Mouse (Mus musculus) kidney, embryonic 14.5 days (tissue): ENCODE measurements around the gene Heatr4. TPM values are rescaled to one million over a fixed set of nuclear protein-coding genes. Genes with fewer than 3 reads are reported as not detected.

Experiments used
- ATAC-seq: fragments of 200-750 bp; cut with Nextera tagmentation; 2 replicates; pipeline ENCODE4 v1.8.0; 2017; ENCODE audit warnings: moderate number of reproducible peaks, mild to moderate bottlenecking, moderate TSS enrichment, moderate library complexity; ENCODE audit not compliant: low FRiP score, low TSS enrichment
- H3K27ac ChIP-seq: fragments of 300-500 bp; sonication (generic); 2 replicates; pipeline ENCODE4 v1.5.1; 2014; ENCODE audit warnings: low read depth, mild to moderate bottlenecking, low read length, moderate library complexity, mixed read lengths
- H3K27me3 ChIP-seq: fragments of 300-500 bp; sonication (generic); 2 replicates; pipeline ENCODE4 v1.6.1; 2014; ENCODE audit warnings: mild to moderate bottlenecking, low read length; ENCODE audit not compliant: control insufficient read depth, insufficient read depth
- H3K36me3 ChIP-seq: fragments of 300-500 bp; sonication (generic); 2 replicates; pipeline ENCODE4 v1.6.1; 2014; ENCODE audit warnings: low read length, mixed read lengths; ENCODE audit not compliant: control insufficient read depth, insufficient read depth
- H3K4me1 ChIP-seq: fragments of 300-500 bp; sonication (generic); 2 replicates; pipeline ENCODE4 v1.6.1; 2014; ENCODE audit warnings: low read length, mixed read lengths; ENCODE audit not compliant: control insufficient read depth, insufficient read depth
- H3K4me2 ChIP-seq: fragments of 300-500 bp; sonication (generic); replicated peaks from 2 replicates; pipeline ENCODE4 v1.6.1; 2014; ENCODE audit warnings: low read depth, mild to moderate bottlenecking, low read length
- H3K4me3 ChIP-seq: fragments of 300-500 bp; sonication (generic); 2 replicates; pipeline ENCODE4 v1.5.1; 2014; ENCODE audit warnings: mild to moderate bottlenecking, low read length
- H3K9ac ChIP-seq: fragments of 300-500 bp; sonication (generic); 2 replicates; pipeline ENCODE4 v1.6.1; 2014; ENCODE audit warnings: low read depth, mild to moderate bottlenecking, low read length, moderate library complexity
- H3K9me3 ChIP-seq: fragments of 300-500 bp; sonication (generic); 2 replicates; pipeline ENCODE4 v1.6.1; 2016; ENCODE audit warnings: low read length; ENCODE audit not compliant: control insufficient read depth
- WGBS: fragments of 180-500 bp; shearing (Covaris S2); extraction: QIAGEN DNeasy Blood & Tissue Kit; methylation state at CpG from one replicate; pipeline ENCODE4 v1.1.7; 2014; 5-methylcytosine and 5-hydroxymethylcytosine counted together
- polyA plus RNA-seq: library from polyadenylated mRNA; unstranded; fragments of >200 nt; fragmentation: Nextera tagmentation; extraction: Ambion mirVana; gene quantifications from 2 replicates; pipeline ENCODE4 v1.2.1, GENCODE M21; 2014

Heatr4 gene
- polyA plus RNA-seq, 1 experiment from 2014 or later, result not detected

DNA sequence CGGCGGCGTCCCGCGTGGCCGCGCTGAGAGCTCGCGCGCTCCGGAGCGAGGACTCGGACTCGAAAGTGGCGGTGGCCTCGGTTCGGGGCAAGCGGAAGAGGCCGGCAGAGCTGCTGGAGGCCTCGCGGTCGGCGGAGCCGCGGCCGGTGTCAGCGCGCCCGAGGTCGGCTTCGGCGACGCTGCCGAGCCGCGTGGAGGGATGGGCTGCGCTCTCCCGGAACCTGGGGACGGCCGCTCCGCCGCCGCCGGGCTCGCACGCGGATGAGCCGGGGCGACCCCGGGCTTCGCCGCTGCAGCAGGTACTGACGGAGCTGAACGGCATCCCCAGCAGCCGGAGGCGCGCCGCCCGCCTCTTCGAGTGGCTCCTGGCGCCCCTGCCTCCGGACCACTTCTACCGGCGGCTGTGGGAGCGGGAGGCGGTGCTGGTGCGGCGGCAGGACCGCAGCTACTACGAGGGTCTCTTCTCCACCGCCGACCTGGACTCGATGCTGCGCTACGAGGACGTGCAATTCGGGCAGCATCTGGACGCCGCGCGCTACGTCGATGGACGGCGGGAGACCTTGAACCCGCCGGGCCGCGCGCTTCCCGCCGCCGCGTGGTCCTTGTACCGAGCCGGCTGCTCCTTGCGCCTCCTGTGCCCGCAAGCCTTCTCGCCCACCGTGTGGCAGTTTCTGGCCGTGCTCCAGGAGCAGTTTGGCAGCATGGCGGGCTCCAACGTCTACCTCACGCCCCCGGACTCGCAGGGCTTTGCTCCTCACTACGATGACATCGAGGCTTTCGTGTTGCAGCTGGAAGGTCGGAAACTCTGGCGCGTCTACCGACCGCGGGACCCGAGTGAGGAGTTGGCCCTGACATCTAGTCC lies 33.6 kb downstream of the Heatr4 start:
- peak overlapping the region; percentile 87 for H3K4me3 ChIP-seq
- H3K4me2 ChIP-seq, result peak overlapping the region; percentile 76
- peaks cover 15% of the 10 kb centered on the region for H3K4me1 ChIP-seq
- peak overlapping the region; percentile 42 for H3K27ac ChIP-seq
- ATAC-seq, result peak; percentile 59
- H3K36me3 ChIP-seq, result peaks cover 19% of the 10 kb centered on the region; the same call in 1 of the 2 replicates
- peak overlapping the region; percentile 85 for H3K9ac ChIP-seq
- H3K27me3 ChIP-seq, result no peaks in the 10 kb centered on the region
- no peaks in the 10 kb centered on the region for H3K9me3 ChIP-seq
- WGBS, result under 1% methylated on average over 108 of the region's 116 CpGs

DNA sequence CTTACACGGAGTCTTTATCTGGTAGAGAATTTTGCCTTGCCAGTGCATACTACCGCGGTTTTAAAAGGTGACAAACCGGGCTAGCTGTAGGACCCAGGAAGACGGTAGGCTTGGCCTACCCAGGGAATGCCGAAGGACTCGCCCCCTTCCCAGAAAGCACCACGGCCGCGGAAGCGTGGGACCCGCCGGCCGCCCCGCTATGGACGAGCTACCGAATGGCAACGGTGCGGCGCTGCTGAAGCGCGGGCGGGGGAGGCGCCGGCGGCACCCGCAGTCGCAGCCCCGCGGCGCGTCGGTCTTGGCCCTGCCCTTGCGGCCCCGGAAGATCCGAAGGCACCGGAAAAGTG lies 34.2 kb downstream of the Heatr4 start, which contains the start of gene Riox1:
TSS of gene Riox1 (plus strand) at position 116 of the 347 bp plus-strand sequence.
- Histone ChIP-seq H3K4me2 (peak within 1 kb of the TSS; percentile 76), H3K4me3 (peak within 1 kb of the TSS; percentile 87), H3K27me3 (no peaks in the 10 kb centered on the region), H3K4me1 (peaks cover 15% of the 10 kb centered on the region), H3K27ac (peak within 1 kb of the TSS; percentile 42), H3K36me3 (peaks cover 18% of the 10 kb centered on the region; the same call in 1 of the 2 replicates), H3K9ac (peak within 1 kb of the TSS; percentile 85), H3K9me3 (no peaks in the 10 kb centered on the region)
- peak; percentile 94 for ATAC-seq
- WGBS, result under 1% methylated on average over 36 of the region's 37 CpGs

DNA sequence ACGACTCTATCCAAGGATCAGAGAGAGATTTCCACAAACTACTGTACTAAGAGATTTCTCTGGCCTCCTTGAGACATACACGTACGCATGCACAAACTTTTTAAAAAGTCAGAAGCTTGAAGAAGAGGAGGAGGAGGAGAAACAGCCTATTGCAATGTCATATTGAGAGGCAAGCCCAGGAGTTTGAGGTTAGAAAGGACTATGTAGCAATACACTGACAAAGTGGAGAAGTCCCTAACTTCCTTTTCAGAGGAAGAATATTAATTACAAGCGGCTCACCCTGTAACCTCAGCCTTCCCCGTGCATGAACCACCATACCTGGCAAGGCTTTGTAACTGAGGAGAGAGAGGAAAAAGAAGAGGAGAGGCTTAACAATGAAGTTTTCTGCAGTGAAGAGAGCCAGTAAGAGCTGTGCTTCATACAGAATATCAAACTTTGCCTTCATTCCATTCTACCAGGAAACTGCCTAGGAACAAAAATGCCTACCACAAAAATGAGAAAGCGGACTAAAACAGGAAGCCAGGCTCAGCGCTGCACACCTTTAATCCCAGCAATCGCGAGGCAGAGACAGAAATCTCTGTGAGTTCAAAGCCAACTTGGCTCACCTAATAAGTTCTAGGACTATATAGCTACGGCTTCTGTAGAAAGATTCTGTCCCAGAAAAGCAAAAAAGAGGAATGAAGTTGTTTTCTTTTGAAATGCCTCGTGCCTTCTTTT lies 34.7 kb downstream of the Heatr4 start:
- no peak for ATAC-seq
- peak overlapping the region; percentile 87 for H3K4me3 ChIP-seq
- H3K4me2 ChIP-seq, result peak overlapping the region; percentile 76
- H3K27me3 ChIP-seq, result no peaks in the 10 kb centered on the region
- peaks cover 13% of the 10 kb centered on the region; the same call in 1 of the 2 replicates for H3K36me3 ChIP-seq
- no peak overlapping the region for H3K27ac ChIP-seq
- peak overlapping the region; percentile 85 for H3K9ac ChIP-seq
- peaks cover 15% of the 10 kb centered on the region for H3K4me1 ChIP-seq
- no peaks in the 10 kb centered on the region for H3K9me3 ChIP-seq
- 26% methylated on average over 11 of the region's 11 CpGs for WGBS

DNA sequence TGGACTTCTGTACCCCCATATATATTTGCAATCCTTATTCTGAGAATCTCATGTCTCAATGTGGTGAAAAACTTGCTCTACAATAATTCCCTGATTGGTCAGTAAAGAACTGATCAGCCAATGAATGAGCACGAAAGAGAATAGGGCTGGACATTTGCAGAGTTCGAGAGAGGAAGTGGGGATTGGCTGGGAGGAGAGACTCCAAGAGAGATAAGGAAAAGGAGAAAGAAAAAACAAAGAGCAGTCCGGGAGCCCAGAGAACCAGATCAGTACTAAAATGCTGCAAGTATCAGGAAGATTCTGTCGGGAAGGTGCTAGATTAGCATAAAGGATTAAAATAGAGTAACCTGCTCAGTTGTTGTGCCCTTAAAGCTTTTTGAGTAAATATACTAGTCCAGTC lies 35.6 kb downstream of the Heatr4 start:
- peaks cover 15% of the 10 kb centered on the region for H3K4me1 ChIP-seq
- no peak for ATAC-seq
- H3K4me2 ChIP-seq, result no peak overlapping the region
- H3K9ac ChIP-seq, result no peak overlapping the region
- H3K4me3 ChIP-seq, result no peak overlapping the region
- H3K9me3 ChIP-seq, result no peaks in the 10 kb centered on the region
- H3K36me3 ChIP-seq, result peaks cover 13% of the 10 kb centered on the region; the same call in 1 of the 2 replicates
- no peaks in the 10 kb centered on the region for H3K27me3 ChIP-seq
- 80% methylated on average over 4 of the region's 4 CpGs for WGBS
- H3K27ac ChIP-seq, result no peak overlapping the region

DNA sequence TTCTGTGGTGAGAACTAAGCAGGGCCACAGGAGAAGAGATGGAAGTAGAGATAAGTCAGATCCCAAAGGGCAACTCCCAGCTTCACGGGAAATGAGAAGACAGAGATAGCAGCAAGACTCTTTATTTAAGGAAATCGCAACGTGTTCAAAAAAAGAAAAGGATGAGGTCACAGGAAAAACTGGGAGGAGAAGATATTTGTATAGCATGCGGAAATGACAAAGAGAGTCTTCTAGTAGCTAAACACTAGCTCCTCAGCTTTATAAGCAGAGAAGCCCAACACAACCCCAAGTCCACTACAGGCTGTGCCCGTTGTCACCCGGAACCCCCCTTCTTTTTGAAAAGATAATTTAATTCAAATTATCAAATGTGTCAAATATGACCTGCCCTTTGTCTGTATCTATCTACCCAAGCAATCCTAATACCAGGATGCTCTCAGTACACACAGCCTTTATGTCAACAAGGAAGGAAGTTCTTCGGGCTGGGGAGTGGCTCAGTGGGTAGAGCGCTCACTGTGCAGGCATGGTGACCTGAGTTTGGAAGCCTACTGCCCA lies 37.3 kb downstream of the Heatr4 start:
- no peak overlapping the region; the same call in 1 of the 2 replicates for H3K27ac ChIP-seq

DNA sequence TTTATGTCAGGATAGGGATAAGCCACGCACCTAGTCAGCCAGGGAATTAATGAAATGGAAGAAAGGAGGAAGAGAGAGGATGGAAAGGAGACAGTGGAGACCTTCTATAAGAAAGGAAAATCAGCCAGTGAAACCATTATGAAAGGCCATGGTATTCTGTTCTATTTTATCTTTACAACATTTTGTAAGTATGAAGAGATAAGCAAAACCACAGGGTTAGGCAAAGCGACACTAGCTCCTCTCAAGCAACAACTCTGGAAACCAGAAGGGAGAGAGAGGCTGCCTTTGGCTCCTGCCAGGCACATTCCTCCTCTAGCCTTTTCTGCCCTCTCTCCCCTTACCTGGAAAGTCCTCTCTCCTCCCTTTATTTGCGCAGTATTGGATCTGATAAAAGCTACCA lies 42.7 kb downstream of the Heatr4 start:
- Histone ChIP-seq H3K9ac (no peak overlapping the region), H3K36me3 (no peaks in the 10 kb centered on the region), H3K4me3 (no peak overlapping the region), H3K27ac (no peak overlapping the region), H3K4me1 (no peaks in the 10 kb centered on the region), H3K27me3 (no peaks in the 10 kb centered on the region), H3K4me2 (no peak overlapping the region), H3K9me3 (no peaks in the 10 kb centered on the region)
- 76% methylated on average over 3 of the region's 3 CpGs for WGBS
- no peak for ATAC-seq

More for the DNA sequence above, 37.3 kb downstream of the Heatr4 start:
- Histone ChIP-seq H3K4me1 (peaks cover 6% of the 10 kb centered on the region), H3K36me3 (peaks cover 5% of the 10 kb centered on the region; the same call in 1 of the 2 replicates), H3K9ac (no peak overlapping the region), H3K27me3 (no peaks in the 10 kb centered on the region), H3K4me2 (no peak overlapping the region), H3K4me3 (no peak overlapping the region), H3K9me3 (no peaks in the 10 kb centered on the region)
- 79% methylated on average over 8 of the region's 8 CpGs for WGBS
- ATAC-seq, result no peak

DNA sequence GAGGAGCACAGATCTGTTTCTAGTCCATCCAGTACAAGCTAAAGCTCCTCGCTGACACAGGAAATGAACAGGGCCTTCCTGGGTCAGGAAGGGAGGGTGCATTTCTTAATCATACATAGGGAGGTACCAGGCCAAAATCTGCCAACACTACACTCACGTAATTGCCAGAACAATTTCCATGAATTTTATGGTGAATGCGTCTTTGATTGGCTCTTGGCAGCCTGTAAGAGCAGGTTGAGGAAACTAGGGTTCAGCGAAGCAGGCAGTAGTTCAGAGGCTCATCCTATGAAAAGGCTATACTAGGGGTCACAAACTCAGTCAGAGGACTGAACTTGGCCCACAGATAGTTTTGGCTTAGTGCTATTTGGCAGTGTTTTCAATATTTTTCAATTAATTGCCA lies 44.6 kb downstream of the Heatr4 start:
- Histone ChIP-seq H3K4me3 (no peak overlapping the region), H3K9me3 (no peaks in the 10 kb centered on the region), H3K36me3 (no peaks in the 10 kb centered on the region), H3K4me1 (no peaks in the 10 kb centered on the region), H3K27me3 (no peaks in the 10 kb centered on the region), H3K27ac (no peak overlapping the region), H3K4me2 (no peak overlapping the region), H3K9ac (no peak overlapping the region)
- no peak for ATAC-seq
- 74% methylated on average over 4 of the region's 4 CpGs for WGBS

DNA sequence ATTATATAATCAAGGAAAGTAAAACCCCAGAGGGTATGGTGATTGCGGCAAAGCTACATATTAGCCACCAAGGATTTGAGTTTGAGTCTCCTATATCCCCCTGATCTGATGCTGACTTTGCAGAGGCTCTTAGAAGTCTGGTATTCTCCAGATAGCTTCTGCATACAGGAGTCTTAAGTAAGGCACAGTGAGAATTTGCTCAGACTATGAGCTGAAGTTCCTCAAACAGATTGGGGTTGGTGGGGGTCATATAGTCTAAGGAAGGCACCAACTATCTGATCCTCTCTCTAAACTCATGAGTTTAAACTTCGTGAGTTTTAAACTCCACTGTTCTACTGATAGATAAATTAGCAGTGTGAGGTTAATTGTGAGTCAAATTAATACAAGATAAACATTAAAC lies 45.3 kb downstream of the Heatr4 start:
- H3K4me2 ChIP-seq, result no peak overlapping the region
- 85% methylated on average over 2 of the region's 2 CpGs for WGBS
- no peak overlapping the region for H3K9ac ChIP-seq
- no peaks in the 10 kb centered on the region for H3K9me3 ChIP-seq
- no peak overlapping the region for H3K27ac ChIP-seq
- no peak for ATAC-seq
- no peaks in the 10 kb centered on the region for H3K36me3 ChIP-seq
- no peaks in the 10 kb centered on the region for H3K27me3 ChIP-seq
- H3K4me3 ChIP-seq, result no peak overlapping the region
- H3K4me1 ChIP-seq, result no peaks in the 10 kb centered on the region
